Mouse (Mus musculus): Measurements from ENCODE around the gene Ccdc91.

Ccdc91 gene

GRCm38 (mm10) chr6:147569246-147569645, 93.6 kb downstream of the Ccdc91 start:
- in situ Hi-C loops (cut with MboI, MseI), result no loop called here

- in situ Hi-C loops (cut with MboI, MseI), result no loop called here
Measured at GRCm38 (mm10) chr6:147573137-147573536, 97.5 kb downstream of the Ccdc91 start.

- in situ Hi-C loops (cut with MboI, MseI), result no loop called here
Measured at GRCm38 (mm10) chr6:147574454-147575182, 99.0 kb downstream of the Ccdc91 start.

- in situ Hi-C loops (cut with MboI, MseI), result no loop called here
Measured at GRCm38 (mm10) chr6:147575183-147575784, 99.7 kb downstream of the Ccdc91 start.

GRCm38 (mm10) chr6:147587675-147588074, 112.0 kb downstream of the Ccdc91 start:
- in situ Hi-C loops (cut with MboI, MseI), result loop anchor here in 1 of 2 experiments (10.0 kb wide), 1 partner anchor 1137 kb away; no protein-coding TSS in a partner anchor

- in situ Hi-C loops (cut with MboI, MseI), result no loop called here
Measured at GRCm38 (mm10) chr6:147606666-147607065, 131.0 kb downstream of the Ccdc91 start.

- in situ Hi-C loops (cut with MboI, MseI), result no loop called here
Measured at GRCm38 (mm10) chr6:147607613-147608012, 132.0 kb downstream of the Ccdc91 start.

- in situ Hi-C loops (cut with MboI, MseI), result loop anchor here in 1 of 2 experiments (10.0 kb wide), 1 partner anchor 911 kb away; no protein-coding TSS in a partner anchor
Measured at GRCm38 (mm10) chr6:147615306-147615705, 139.7 kb downstream of the Ccdc91 start.

- in situ Hi-C loops (cut with MboI, MseI), result no loop called here
Measured at GRCm38 (mm10) chr6:147623142-147623541, 147.5 kb downstream of the Ccdc91 start.

GRCm38 (mm10) chr6:147636464-147636863, 160.8 kb downstream of the Ccdc91 start:
- in situ Hi-C loops (cut with MboI, MseI), result no loop called here

GRCm38 (mm10) chr6:147643875-147644274, 168.2 kb downstream of the Ccdc91 start:
- in situ Hi-C loops (cut with MboI, MseI), result no loop called here

GRCm38 (mm10) chr6:147644391-147644790, 168.8 kb downstream of the Ccdc91 start:
- in situ Hi-C loops (cut with MboI, MseI), result no loop called here

GRCm38 (mm10) chr6:147646401-147646968, 170.9 kb downstream of the Ccdc91 start:
- in situ Hi-C loops (cut with MboI, MseI), result no loop called here

- in situ Hi-C loops (cut with MboI, MseI), result no loop called here
Measured at GRCm38 (mm10) chr6:147658025-147658424, 182.4 kb downstream of the Ccdc91 start.

GRCm38 (mm10) chr6:147660718-147661117, 185.1 kb downstream of the Ccdc91 start:
- in situ Hi-C loops (cut with MboI, MseI), result no loop called here

GRCm38 (mm10) chr6:147661841-147662240, 186.2 kb downstream of the Ccdc91 start:
- in situ Hi-C loops (cut with MboI, MseI), result no loop called here

- in situ Hi-C loops (cut with MboI, MseI), result no loop called here
Measured at GRCm38 (mm10) chr6:147662610-147663009, 187.0 kb downstream of the Ccdc91 start.

GRCm38 (mm10) chr6:147664339-147664738, 188.7 kb downstream of the Ccdc91 start:
- in situ Hi-C loops (cut with MboI, MseI), result no loop called here

GRCm38 (mm10) chr6:147671366-147671765, 195.7 kb downstream of the Ccdc91 start:
- in situ Hi-C loops (cut with MboI, MseI), result no loop called here

- in situ Hi-C loops (cut with MboI, MseI), result no loop called here
Measured at GRCm38 (mm10) chr6:147672481-147672880, 196.9 kb downstream of the Ccdc91 start.

- in situ Hi-C loops (cut with MboI, MseI), result no loop called here
Measured at GRCm38 (mm10) chr6:147675022-147675733, 199.6 kb downstream of the Ccdc91 start.

- in situ Hi-C loops (cut with MboI, MseI), result no loop called here
Measured at GRCm38 (mm10) chr6:147676214-147676613, 200.6 kb downstream of the Ccdc91 start.
